Mouse (Mus musculus) spleen, adult 2 months (tissue): ENCODE results near the gene Hist1h2bm.

Experiments used
- CTCF ChIP-seq: fragments of 200-500 bp; IDR thresholded peaks from 2 replicates; pipeline ENCODE4 v1.5.1; 2011; ENCODE audit warnings: mild to moderate bottlenecking, inconsistent platforms; ENCODE audit not compliant: insufficient read depth, insufficient read length, insufficient replicate concordance; ENCODE audit errors: extremely low read depth
- POLR2A ChIP-seq: fragments of 200-500 bp; IDR thresholded peaks from 2 replicates; pipeline ENCODE4 v1.6.1; 2011; ENCODE audit warnings: low read depth, low read length, inconsistent platforms

DNA sequence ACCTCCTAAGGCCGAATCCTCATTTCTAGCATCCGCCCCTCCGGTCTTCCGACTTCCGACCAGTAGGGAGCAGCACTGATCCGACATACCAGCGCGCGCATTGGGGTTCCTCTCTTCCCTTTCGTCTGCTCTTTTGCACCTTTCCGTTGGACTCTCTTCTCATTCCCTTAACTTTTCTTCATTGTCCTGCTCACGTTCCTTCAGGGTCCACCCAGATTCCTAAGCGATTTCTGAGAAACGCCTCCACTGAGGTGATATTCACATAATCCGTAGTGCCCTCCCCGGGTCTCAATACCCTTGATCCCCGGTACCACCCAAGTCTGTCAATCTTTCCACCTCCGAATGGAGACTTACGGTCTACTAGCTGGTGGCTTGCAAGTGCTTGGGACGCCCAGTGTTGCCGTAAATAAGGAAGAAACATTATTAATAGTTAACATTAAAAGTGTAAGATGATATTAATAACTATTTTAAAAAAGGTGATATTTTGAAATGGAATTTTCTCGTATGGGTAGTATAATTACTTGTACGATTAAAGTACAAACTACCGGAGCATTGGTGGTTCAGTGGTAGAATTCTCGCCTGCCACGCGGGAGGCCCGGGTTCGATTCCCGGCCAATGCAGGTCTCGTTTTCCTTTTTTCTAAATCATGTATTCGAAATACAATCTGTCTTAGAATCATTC is 11.7 kb upstream of the Hist1h2bm start:
- TF ChIP-seq CTCF (peak; percentile 71; the same call in 1 of the 2 replicates), POLR2A (no peak)
